Mouse (Mus musculus) small intestine, adult 2 months (tissue): ENCODE results near the gene Mgat4e.

Source experiments
- CTCF ChIP-seq: fragments of 200-500 bp; IDR thresholded peaks from 2 replicates; pipeline ENCODE4 v1.5.1; 2012; ENCODE audit warnings: low read depth, mild to moderate bottlenecking, control low read depth, inconsistent platforms, low read length, moderate library complexity, mixed read lengths; ENCODE audit not compliant: insufficient replicate concordance, insufficient read length; ENCODE audit errors: extremely low read depth
- POLR2A ChIP-seq: fragments of 200-500 bp; IDR thresholded peaks from 2 replicates; pipeline ENCODE4 v1.6.1; 2012; ENCODE audit warnings: low read depth, mild to moderate bottlenecking, control low read depth, inconsistent platforms, low read length, moderate library complexity

- no peak for TF ChIP-seq CTCF
- no peak for TF ChIP-seq POLR2A
Measured at GRCm38 (mm10) chr1:134513312-134513860, 36.1 kb downstream of the Mgat4e start.
